Mouse (Mus musculus) brain, embryonic 14.5 days (tissue): Measurements from ENCODE around the gene Zscan2.

ENCODE experiments used
- CTCF ChIP-seq: fragments of 200-500 bp; IDR thresholded peaks from 2 replicates; pipeline ENCODE4 v1.5.1; 2012; ENCODE audit warnings: inconsistent platforms, mild to moderate bottlenecking, moderate library complexity, borderline replicate concordance; ENCODE audit not compliant: insufficient read depth, insufficient read length; ENCODE audit errors: extremely low read depth
- POLR2A ChIP-seq: fragments of 200-500 bp; IDR thresholded peaks from 2 replicates; pipeline ENCODE4 v1.6.1; 2012; ENCODE audit warnings: mild to moderate bottlenecking, inconsistent platforms, borderline replicate concordance; ENCODE audit not compliant: poor library complexity, insufficient read depth, insufficient read length, severe bottlenecking; ENCODE audit errors: extremely low read depth

DNA sequence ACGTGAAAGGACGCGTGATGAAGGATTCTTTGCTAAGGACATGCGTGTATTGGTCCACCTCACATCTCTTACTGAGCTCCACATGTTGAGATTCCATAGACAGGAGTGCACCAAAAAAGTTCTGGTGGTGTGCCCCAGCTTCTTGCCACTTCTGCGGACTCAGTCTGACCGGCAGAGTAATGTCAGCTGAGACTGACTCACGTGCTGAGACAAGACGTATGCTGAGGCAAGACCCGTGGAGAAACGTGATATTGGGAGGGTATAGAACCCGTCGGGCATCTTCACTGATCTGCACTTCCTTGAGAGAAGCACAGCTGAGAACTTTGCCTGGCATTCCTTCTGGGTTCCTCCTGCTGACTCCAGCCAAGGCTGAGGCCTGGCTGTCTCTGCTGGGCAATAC lies 16.0 kb upstream of the Zscan2 start:
- TF ChIP-seq CTCF (no peak), POLR2A (no peak)
